Mouse (Mus musculus): ENCODE data around the gene Efcab14. TPM values are rescaled to one million over a fixed set of nuclear protein-coding genes. Genes with fewer than 3 reads are reported as not detected.

Efcab14 gene
- total RNA-seq, 2 experiments from 2014 or later: 41.0 to 45.7 TPM

DNA sequence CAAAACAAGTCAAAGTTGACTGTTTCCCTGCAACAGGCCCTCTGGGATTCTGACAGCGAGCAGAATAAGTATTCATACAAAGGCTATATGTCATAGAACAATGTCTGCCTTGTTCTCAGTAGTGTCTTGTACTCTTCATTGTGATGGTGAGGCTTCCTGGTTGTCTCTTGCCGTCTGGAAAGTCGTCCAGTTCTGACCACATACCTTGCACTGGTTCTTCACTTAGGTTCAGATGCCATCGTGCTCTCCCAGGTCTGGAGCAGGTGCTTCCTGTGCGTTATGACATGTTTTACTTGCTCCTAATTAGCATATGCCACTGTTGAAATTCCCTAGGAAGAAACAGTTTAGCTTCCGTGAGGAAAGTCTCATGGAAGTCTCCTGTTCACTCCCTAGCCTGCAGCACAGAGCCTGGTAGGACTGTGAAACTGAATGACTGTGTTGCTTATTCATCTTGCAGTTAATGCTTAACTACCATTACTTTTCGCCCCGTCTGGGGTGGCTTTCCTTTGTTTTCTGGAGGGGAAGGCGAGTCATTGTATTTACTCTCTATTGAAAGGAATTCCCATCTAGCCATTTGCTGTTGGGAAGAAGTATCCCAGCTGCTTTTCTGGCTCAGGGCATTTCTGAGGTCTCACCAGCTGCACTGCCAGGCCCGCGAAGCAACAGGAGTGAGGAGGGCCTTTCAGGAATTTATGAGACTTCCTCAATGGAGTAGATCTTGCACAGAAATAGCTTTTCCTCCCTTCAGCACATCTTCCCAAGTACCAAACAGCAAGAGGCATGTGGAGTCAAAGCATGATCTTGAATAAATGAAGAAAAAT lies 30.3 kb downstream of the Efcab14 start:
- no peak for ATAC-seq (replicated peaks; ENCODE audit: low FRiP score, low TSS enrichment, poor library complexity, severe bottlenecking)

DNA sequence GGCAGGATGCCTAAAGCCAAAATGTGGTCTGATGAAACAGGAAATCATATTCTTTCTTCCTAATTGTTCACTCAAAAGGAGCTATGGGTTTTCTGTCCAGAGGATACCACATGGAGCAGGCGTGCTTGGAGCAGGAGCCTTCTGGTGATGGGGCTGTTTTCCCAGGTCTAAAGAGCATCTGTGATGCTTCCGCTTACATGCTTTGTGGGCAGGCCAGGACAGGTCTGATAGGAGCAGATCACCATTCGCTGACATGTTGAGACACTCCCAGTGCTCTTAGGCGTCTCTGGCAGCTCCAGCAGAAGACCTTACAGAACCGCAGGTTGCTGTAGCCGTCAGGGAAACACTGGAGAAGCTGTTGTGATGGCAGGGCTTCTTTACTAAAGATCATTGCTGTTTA lies 37.5 kb downstream of the Efcab14 start:
- ATAC-seq (replicated peaks; ENCODE audit: low FRiP score, low TSS enrichment, poor library complexity, severe bottlenecking): no peak

DNA sequence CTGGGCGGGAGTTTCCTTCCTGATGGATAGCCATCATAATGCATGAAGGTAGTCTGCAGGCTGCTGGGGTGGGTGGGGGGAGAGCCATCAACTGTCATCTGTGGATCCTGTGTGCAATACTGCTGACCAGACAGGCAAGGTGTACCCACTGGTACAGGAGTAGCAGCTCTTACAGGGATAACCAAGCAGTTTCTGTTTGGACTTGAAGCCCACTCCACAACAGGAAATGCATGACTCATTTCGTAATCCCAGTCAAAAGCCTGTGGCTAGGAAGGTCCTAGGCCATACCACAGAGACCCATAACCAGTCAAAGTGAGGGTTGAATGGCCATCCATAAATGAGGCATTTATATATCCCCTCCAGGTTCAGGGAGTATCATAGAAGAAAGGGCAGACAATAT lies 40.1 kb downstream of the Efcab14 start:
- ATAC-seq (replicated peaks; ENCODE audit: low FRiP score, low TSS enrichment, poor library complexity, severe bottlenecking): no peak

DNA sequence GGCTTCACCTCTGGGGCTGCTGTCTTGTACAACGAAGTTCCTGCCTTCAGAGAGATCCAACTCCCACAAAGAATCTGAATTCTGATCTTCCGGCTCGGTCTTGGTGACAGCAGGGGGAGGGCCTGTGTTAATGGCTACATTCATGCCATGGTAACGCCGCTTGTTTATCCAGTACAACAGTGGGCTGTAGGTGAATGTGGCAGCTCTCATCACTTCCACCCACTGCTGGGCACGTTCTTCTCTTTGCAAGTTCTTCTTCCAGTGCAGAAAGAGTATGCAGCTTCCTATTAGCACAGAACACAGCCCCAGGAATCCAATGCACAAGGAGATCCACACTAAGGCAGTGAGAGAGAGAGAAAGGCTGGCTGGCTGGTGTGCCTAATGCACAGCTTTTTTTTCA lies 42.7 kb downstream of the Efcab14 start:
- ATAC-seq (replicated peaks; ENCODE audit: low FRiP score, low TSS enrichment, poor library complexity, severe bottlenecking): no peak

DNA sequence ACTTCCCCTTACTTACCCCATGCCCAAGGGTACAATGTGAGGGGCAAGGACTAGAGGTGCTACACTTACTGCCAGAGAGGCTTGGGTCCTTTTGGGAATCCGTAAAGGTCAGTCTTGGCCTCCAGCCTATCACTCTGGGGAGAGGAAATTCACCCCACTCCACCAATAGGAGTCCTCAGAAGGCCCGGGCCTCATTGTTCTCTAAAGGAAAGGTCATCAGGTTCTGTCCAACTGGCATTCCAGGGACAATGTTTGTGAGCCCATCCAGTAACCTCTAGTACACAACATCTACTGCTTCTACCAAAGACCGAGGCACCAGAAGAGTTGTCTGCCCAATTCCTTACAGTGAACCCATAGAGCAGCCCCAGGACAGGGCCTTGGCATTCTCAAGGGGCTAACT lies 43.4 kb downstream of the Efcab14 start, which contains the start of gene Tex38:
Tex38 (minus strand) TSS at position 101 of the 400 bp plus-strand sequence.
- ATAC-seq (replicated peaks; ENCODE audit: low FRiP score, low TSS enrichment, poor library complexity, severe bottlenecking): no peak

DNA sequence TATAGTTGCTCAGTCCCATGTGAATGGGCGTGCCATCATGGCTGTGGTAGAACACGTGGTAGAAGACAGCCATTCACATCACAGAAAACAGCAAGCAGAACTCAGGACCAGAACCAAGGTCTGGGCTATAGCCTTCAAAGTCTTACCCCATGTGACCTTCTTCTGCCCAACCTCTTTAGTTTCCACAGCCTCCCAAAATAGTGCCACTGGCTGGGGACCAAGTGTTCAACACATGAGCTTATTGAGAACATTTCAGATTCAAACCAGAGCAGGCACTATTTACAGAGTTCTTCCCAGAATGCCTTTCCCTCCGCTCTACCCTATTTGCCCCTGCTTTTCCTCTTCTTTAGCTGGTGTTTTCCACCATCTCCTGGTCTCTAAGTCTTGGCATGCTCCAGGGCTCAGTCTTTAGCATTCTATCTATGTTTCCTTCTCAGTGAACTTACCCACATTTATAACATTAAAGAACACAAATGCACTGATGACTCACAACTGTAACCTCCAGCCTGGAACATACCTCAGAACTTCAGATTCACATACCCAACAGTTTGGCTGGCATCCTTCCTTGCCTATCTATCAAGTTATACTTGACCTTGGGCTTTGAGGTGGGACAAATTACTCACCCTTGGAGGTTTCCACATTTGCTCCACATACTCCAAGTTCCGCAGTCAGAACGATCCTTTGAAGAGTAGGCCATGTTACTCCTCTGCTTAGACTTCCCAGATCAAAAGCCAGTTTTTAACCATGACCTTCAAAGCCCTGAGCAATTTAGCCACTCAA lies 44.7 kb downstream of the Efcab14 start:
- no peak for ATAC-seq (replicated peaks; ENCODE audit: low FRiP score, low TSS enrichment, poor library complexity, severe bottlenecking)

DNA sequence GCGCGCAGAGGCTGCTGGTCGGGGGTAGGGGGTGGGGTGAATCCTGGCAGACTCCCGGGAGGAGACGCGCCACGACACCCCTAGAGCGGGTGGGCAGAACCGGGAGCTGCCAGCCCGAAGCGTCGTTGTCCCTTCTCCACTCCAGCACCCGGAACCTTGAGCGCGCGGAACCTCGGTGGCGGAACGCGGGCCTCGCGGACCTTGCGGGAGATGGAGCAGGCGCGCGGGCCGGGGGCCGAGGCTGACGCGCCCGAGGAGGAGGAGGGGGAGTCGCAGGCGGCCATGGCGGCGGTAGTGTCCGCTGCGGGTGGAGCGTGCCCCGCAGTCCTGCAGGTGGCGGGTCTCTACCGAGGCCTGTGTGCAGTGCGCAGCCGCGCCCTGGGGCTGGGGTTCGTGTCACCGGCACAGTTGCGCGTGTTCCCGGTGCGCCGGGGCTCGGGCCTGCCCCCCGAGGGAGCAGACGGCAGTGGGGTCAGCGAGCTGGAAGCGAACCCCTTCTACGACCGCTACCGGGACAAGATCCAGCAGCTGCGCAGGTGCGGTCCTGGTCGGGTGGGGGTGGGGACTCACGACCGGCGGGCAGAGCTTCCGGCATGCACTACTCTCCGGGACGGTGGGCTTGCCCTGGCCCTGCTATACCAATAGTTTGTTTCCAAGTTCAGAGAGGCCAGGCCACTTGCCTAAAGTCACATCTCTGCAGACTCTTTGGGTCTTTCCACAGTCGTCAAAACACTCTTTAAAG lies 47.4 kb downstream of the Efcab14 start, which contains the start of gene Atpaf1:
Atpaf1 (plus strand) TSS at position 44 of the 742 bp plus-strand sequence.
- peak; percentile 69 for ATAC-seq (replicated peaks; ENCODE audit: low FRiP score, low TSS enrichment, poor library complexity, severe bottlenecking)

DNA sequence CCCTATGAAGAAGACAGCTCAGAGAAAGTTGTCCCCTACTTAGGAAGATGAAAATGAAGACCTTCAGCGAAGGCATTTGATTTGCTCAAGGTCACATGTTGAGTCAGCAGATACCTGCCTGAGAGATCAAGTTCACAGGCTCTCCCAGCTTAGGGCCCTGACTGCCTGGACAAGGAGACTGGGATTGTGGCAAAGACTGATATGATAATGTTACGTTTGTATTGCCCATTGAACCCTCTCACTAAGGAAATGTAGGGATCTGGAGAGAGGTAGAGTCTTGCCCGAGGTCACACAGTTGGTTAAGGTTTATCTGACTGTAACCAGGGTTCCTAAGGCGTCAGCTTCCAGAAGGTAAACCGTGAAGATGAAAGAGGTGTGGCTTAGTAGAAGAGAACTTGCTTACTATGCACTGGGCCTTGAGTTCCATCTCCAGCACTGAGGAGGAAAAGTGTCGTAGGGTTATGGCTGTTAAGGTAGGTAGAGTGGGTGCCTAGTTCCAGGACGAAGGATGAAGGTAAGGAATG lies 48.0 kb downstream of the Efcab14 start:
- ATAC-seq (replicated peaks; ENCODE audit: low FRiP score, low TSS enrichment, poor library complexity, severe bottlenecking): peak; percentile 55

DNA sequence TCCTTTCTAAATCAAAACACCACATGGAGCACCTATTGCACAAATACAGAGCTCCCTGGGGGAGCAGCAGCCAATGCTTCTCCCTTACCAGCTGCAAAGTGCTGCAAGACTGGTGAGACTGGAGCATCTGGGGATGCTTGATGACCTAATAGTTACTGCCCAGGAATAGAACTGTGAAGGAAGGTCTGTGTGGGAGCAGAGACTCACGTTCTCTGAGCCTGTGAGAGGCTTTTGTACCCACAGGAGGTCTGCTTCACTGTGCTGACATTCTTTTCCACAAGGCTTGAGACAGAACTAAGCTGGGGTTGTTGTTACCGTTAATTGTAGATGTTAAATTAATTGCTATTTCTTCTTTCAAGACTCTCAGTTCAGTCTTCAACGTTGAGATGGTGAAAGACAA lies 53.3 kb downstream of the Efcab14 start:
- ATAC-seq (replicated peaks; ENCODE audit: low FRiP score, low TSS enrichment, poor library complexity, severe bottlenecking): no peak

DNA sequence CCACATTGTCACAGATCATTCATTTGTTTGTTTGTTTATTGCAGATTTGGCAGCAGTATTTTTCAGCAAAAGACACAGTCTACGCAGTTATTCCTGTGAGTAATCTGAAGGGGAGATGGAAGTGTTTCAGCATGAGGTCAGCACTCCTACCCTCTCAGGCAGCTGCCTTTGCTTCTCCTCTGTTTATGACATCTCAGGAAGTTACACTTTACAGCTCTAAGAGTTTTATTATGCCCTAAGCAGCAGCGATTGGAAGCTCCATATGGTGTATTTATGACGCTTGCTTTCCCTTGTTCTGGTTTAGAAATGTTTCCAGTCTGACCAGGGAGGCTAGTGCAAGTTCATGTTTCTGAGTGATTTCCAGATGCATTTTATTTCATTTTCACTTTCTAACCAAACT lies 57.8 kb downstream of the Efcab14 start:
- ATAC-seq (replicated peaks; ENCODE audit: low FRiP score, low TSS enrichment, poor library complexity, severe bottlenecking): no peak

DNA sequence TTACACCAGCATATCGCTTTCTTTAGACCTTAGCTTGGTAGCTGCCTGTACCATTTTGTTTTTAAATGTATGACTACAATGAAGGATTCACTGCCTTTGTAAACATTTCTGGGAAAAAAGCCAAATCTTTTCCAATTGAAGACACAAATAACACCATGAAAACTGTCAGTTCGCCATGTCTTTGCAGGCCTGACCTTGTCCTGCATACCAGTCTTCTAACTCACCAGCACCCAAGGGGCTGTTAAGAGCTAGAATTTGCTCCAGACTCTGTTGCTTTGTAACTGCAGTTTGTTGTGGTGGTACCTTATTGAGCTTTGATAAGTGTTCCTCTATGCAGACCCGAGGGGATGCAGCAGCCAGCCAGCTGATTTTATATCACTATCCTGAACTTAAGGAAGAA lies 62.4 kb downstream of the Efcab14 start:
- no peak for ATAC-seq (replicated peaks; ENCODE audit: low FRiP score, low TSS enrichment, poor library complexity, severe bottlenecking)

DNA sequence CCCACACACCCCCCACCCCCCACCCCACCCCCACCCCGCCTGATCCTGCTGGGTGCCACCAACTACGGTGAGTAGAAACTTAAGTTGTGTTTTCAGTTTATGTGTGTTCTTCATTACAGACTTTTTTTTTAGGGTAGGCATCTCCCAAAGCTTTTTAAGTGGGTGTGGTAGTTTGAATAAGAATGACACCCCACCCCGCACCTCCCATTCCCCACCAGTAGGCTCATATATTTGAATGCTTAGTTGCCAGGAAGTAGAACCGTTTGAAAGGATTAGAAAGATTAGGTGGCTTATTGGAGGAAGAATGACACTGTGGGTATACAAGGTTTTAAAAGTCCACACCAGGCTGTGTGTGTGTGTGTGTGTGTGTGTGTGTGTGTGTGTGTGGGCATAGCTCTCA lies 74.8 kb downstream of the Efcab14 start:
- ATAC-seq (replicated peaks; ENCODE audit: low FRiP score, low TSS enrichment, poor library complexity, severe bottlenecking): no peak

DNA sequence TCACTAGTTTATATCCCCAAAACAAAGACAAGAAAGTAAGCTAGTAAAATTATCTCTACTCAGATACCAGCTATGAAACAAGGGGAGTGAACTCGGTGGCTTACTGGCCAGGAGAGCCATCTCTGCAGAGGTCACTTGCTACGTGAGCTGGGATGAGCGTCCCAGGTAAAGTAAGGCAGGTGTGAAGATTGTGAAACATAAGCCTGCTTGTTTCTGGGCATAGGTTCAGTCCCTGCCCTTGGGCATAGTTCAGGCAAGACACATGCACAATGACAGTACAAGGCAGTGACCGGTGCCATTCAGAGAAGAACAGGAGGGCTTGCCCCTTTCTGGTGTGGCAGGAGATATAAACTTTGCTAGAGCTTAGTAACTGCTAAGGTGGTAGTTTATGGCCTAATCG lies 78.1 kb downstream of the Efcab14 start:
- ATAC-seq (replicated peaks; ENCODE audit: low FRiP score, low TSS enrichment, poor library complexity, severe bottlenecking): no peak

DNA sequence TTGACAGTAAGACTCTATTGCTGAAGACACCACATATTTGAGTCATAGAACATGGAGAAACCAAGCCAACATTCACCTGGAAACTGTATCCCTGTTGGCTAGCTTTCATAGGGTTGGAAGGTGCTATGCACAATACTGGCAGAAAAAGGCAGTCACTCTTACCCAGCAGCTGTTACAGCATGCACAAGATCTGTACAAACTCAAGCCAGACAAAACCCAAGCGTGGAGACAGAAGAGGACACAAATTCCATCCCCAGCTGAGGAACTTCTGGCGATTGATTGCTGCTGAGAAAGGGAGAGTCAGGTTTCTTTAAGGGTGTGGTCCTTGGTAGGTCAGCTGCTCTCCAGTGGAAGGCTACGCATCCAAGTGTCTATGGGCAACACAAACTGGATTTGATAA lies 82.7 kb downstream of the Efcab14 start:
- no peak for ATAC-seq (replicated peaks; ENCODE audit: low FRiP score, low TSS enrichment, poor library complexity, severe bottlenecking)

DNA sequence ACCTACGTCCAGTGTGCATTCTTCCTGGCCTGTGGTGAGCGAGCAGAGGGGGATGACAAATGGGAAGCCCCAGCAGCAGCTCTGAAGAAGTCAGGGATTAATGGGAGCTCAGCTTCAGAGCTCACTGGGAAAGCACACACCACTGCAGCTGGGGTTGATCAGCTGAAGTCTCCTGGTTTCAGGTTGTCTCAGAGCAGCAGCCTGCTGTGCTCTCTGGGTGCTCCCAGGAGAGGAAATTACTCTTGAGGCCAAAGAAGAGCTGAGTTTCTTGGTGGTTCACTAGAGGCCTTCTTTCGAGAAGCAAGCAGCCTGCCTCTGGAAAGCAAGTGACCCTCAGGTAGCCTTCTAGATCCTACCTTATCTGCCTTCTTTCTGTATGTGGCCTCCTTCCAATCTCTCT lies 83.4 kb downstream of the Efcab14 start:
- no peak for ATAC-seq (replicated peaks; ENCODE audit: low FRiP score, low TSS enrichment, poor library complexity, severe bottlenecking)

DNA sequence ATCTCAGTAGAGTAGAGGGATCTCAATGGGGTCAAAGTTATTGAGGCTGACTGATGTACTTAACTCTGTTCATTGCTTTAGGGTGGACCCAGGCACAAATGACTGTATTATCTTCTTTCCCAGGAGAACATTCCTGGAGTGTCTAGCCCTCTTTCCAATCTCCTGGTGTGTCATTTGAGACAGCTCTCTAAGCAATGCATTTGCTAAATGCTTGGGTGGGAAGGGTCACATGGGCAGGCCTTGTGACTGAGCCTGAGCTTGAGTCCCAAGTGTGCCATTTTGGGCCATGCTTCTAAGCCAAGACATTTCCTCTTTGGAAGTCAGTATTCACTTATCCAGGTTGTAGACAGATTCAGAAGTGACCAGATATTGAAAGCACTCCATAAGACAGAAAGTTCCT lies 83.9 kb downstream of the Efcab14 start:
- no peak for ATAC-seq (replicated peaks; ENCODE audit: low FRiP score, low TSS enrichment, poor library complexity, severe bottlenecking)

DNA sequence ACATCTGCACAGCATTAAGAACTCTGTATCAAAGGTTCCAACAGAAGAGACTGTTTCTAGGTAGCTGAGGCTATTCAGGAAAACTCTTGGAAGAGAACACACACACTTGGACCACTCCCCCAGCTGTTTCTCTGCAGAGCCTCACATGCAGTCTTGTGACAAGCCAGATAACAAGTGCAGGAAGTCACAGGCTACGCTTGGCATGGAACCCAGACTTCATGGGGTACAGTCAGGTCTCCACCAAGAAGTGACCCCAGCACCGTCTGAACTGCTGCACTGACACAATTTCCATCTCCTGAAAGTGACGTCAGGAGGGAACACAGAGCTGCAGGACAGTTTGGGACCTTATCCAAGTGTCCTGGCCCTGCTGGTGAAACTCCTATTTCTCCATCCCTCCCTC lies 84.4 kb downstream of the Efcab14 start:
- ATAC-seq (replicated peaks; ENCODE audit: low FRiP score, low TSS enrichment, poor library complexity, severe bottlenecking): no peak

DNA sequence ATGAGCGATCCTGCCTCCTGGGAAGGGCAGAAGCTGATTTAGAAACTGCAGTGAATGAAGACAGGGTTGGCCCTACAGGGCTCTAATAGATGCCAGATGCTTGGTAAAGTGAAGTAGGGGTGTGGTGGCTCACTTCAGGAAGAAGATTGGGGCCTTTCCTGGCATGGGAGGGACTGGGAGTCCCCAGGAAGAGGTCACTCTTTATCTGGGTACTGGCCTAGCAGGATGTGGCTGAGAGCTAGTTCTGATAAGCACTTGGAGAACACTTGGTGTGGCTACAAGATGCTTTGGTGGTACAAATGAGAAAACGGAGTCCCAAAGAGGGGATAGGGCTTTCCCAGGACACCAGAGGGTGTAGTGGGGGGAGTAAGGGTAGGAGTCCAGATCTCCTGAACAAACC lies 86.6 kb downstream of the Efcab14 start:
- no peak; the same call in 1 of the 2 replicates for ATAC-seq (replicated peaks; ENCODE audit: low FRiP score, low TSS enrichment, poor library complexity, severe bottlenecking)

DNA sequence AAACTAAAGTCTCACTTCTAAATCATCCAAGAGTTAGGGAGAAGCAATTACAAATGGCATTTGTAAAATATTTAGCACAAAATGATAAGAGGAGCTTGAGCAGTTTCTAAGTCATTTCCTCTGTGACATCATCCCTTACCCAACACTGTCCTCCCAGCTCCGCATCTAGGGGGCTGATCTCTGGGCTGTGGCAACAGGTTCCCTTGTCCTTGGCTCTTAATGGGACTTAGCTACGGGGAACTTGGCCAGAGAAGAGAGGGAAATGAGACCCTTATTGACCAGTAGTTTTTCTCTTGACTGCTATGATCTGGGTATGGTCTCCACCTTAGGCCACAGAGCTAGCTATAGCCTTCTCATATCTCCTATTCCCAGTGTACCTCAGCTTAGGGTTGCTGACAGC lies 87.7 kb downstream of the Efcab14 start:
- ATAC-seq (replicated peaks; ENCODE audit: low FRiP score, low TSS enrichment, poor library complexity, severe bottlenecking): no peak
